Mouse (Mus musculus): ENCODE measurements around the gene Fbln5.

Fbln5 gene

GRCm38 (mm10) chr12:101758698-101759097 is 60.2 kb downstream of the Fbln5 start:
- no peak for DNase-seq

- no peak for DNase-seq
These were observed 76.5 kb downstream of the Fbln5 start for GRCm38 (mm10) chr12:101742375-101742774.

- no peak for DNase-seq
These were observed 78.4 kb downstream of the Fbln5 start for GRCm38 (mm10) chr12:101740486-101740885.

- peak; percentile 43 for DNase-seq
These were observed 78.8 kb downstream of the Fbln5 start for GRCm38 (mm10) chr12:101740045-101740444.

- no peak for DNase-seq
These were observed 100.1 kb downstream of the Fbln5 start for GRCm38 (mm10) chr12:101718755-101719150.

GRCm38 (mm10) chr12:101718054-101718754 is 100.7 kb downstream of the Fbln5 start, which contains the start of gene Tc2n:
Gene Tc2n (minus strand): TSS chr12:101718523.
- peak; percentile 95 for DNase-seq

- no peak for DNase-seq
These were observed 119.7 kb downstream of the Fbln5 start for GRCm38 (mm10) chr12:101699176-101699575.
